ENCODE assay signal across 13 mouse cellular contexts in genomic region chr4:152201492-152201891, GRCm38 (mm10). TPM values are rescaled to one million over a fixed set of nuclear protein-coding genes. Genes with fewer than 3 reads are reported as not detected.
DNase-seq lines count a peak whose midpoint lies in the region; ATAC-seq and TF ChIP-seq lines count a peak whose summit lies in the region.
"Had no signal": no experiment of that assay in that cellular context is flagged by ENCODE, and none has a peak within 500 bp of the region (broad histone marks: within the 10 kb centered on the region; RNA-seq: fewer than 3 reads in every experiment).

No protein-coding gene starts in this region.

- H3K4me3 ChIP-seq in stomach, embryonic 14.5 days (ENCODE audit: low read depth, low read length) = no peak overlapping the region
- H3K4me3 ChIP-seq in stomach, postnatal 0 days (ENCODE audit: low read depth, low read length) = no peak overlapping the region
- no peak overlapping the region for H3K4me3 ChIP-seq in intestine, embryonic 16.5 days (ENCODE audit: low read length)

- 41% methylated on average over 6 of the region's 6 CpGs for WGBS in stomach, embryonic 14.5 days
- 40% methylated on average over 6 of the region's 6 CpGs for WGBS in stomach, postnatal 0 days
- 46% methylated on average over 6 of the region's 6 CpGs for WGBS in intestine, embryonic 16.5 days

- no peaks in the 10 kb centered on the region for H3K36me3 ChIP-seq in stomach, embryonic 14.5 days (ENCODE audit: control insufficient read depth, insufficient read depth, low read length)
- no peaks in the 10 kb centered on the region for H3K36me3 ChIP-seq in stomach, postnatal 0 days (ENCODE audit: control insufficient read depth, insufficient read depth, low read length)
- no peaks in the 10 kb centered on the region for H3K36me3 ChIP-seq in intestine, embryonic 16.5 days (ENCODE audit: control insufficient read depth, insufficient read depth, low read length)
- H3K36me3 ChIP-seq in splenic B cell, adult 2 months (ENCODE audit: control insufficient read depth, insufficient read depth, low read length, poor library complexity, severe bottlenecking) = no peaks in the 10 kb centered on the region

- H3K27me3 ChIP-seq in stomach, embryonic 14.5 days (ENCODE audit: control insufficient read depth, insufficient read depth, low read length) = no peaks in the 10 kb centered on the region
- H3K27me3 ChIP-seq in stomach, postnatal 0 days (ENCODE audit: control insufficient read depth, insufficient read depth, low read length) = no peaks in the 10 kb centered on the region
- no peaks in the 10 kb centered on the region for H3K27me3 ChIP-seq in intestine, embryonic 16.5 days (replicated peaks; ENCODE audit: control insufficient read depth, insufficient read depth, low read length)
- no peaks in the 10 kb centered on the region for H3K27me3 ChIP-seq in splenic B cell, adult 2 months (ENCODE audit: control insufficient read depth, insufficient read depth, low read length, poor library complexity, severe bottlenecking)

- no peak overlapping the region for H3K9ac ChIP-seq in stomach, embryonic 14.5 days (replicated peaks; ENCODE audit: low read depth, low read length)
- no peak overlapping the region for H3K9ac ChIP-seq in stomach, postnatal 0 days (ENCODE audit: low read length)
- H3K9ac ChIP-seq in intestine, embryonic 16.5 days (ENCODE audit: low read depth, low read length) = no peak overlapping the region

- peaks cover 23% of the 10 kb centered on the region for H3K4me1 ChIP-seq in stomach, embryonic 14.5 days (ENCODE audit: control insufficient read depth, insufficient read depth, low read length)
- no peaks in the 10 kb centered on the region for H3K4me1 ChIP-seq in stomach, postnatal 0 days (replicated peaks; ENCODE audit: control insufficient read depth, insufficient read depth)
- H3K4me1 ChIP-seq in intestine, embryonic 16.5 days (ENCODE audit: control insufficient read depth, insufficient read depth, low read length) = peaks cover 26% of the 10 kb centered on the region

- peak; percentile 65; the same call in 1 of the 2 replicates for ATAC-seq in stomach, embryonic 14.5 days (ENCODE audit: insufficient number of reproducible peaks, insufficient read depth, low FRiP score, low read depth)
- ATAC-seq in stomach, postnatal 0 days (ENCODE audit: low FRiP score, low TSS enrichment) = no peak
- ATAC-seq in intestine, embryonic 16.5 days = peak; percentile 60; the same call in 1 of the 2 replicates

- no peak overlapping the region for H3K27ac ChIP-seq in stomach, embryonic 14.5 days (ENCODE audit: low read length)
- no peak overlapping the region for H3K27ac ChIP-seq in stomach, postnatal 0 days (replicated peaks)
- no peak overlapping the region for H3K27ac ChIP-seq in intestine, embryonic 16.5 days (ENCODE audit: low read length)

- peak; percentile 35 for DNase-seq in heart, postnatal 4 days
- DNase-seq in heart, postnatal 36 days = no peak
- DNase-seq in stomach, postnatal 0 days (ENCODE audit: low spot score) = no peak
- DNase-seq in splenic B cell, adult 2 months (ENCODE audit: low read depth, low spot score) = peak; percentile 66
- DNase-seq in urinary bladder, postnatal 10 days (ENCODE audit: low spot score) = no peak
- no peak for DNase-seq in right cerebral cortex, adult 2 months (ENCODE audit: low spot score in 2 of 2)
- DNase-seq: cerebellum, adult 8-10 months; gastrocnemius, postnatal 14 days; kidney, postnatal 25 days; midbrain, embryonic 14.5 days had no signal

- TF ChIP-seq CTCF in stomach, postnatal 0 days (IDR thresholded peaks at IDR 0.05; ENCODE audit: low read depth) = no peak

- no peak for TF ChIP-seq EP300 in stomach, postnatal 0 days (optimal IDR thresholded peaks at IDR 0.05)

- intact Hi-C loops in heart, postnatal 36 days (cut with DNase I) = no loop called here

- H3K4me2 ChIP-seq in stomach, embryonic 14.5 days (replicated peaks; ENCODE audit: low read depth, low read length) = no peak overlapping the region
- H3K4me2 ChIP-seq in stomach, postnatal 0 days (replicated peaks; ENCODE audit: low read depth) = no peak overlapping the region
- H3K4me2 ChIP-seq in intestine, embryonic 16.5 days (ENCODE audit: low read depth, low read length) = no peak overlapping the region

- no peaks in the 10 kb centered on the region for H3K9me3 ChIP-seq in stomach, embryonic 14.5 days (ENCODE audit: control insufficient read depth, low read depth, low read length)
- no peaks in the 10 kb centered on the region for H3K9me3 ChIP-seq in stomach, postnatal 0 days (ENCODE audit: control insufficient read depth, low read length)
- H3K9me3 ChIP-seq in intestine, embryonic 16.5 days (ENCODE audit: control insufficient read depth, low read length) = no peaks in the 10 kb centered on the region

RNA-seq across cellular contexts. Expression of gene Acot7, which starts 23.6 kb away (rescaled TPM):
- total RNA-seq in heart, postnatal 4 days (2021) = 10 to 100 TPM; 54.3 to 58.4 TPM
- total RNA-seq in heart, postnatal 36 days (2021) = 10 to 100 TPM; 58.7 to 59.1 TPM
- 71.4 and 72.4 TPM in 2 replicates for polyA plus RNA-seq in stomach, embryonic 14.5 days (2014; fragmentation: Nextera tagmentation; extraction: Ambion mirVana)
- polyA plus RNA-seq in stomach, postnatal 0 days (2015; fragmentation: Nextera tagmentation; extraction: Ambion mirVana) = 51.7 and 55.0 TPM in 2 replicates
- polyA plus RNA-seq in intestine, embryonic 16.5 days (2015; fragmentation: Nextera tagmentation; extraction: Ambion mirVana) = 49.4 and 52.5 TPM in 2 replicates

RNA-seq across cellular contexts. Expression of gene Hes2, which starts 42.8 kb away (rescaled TPM):
- not detected for total RNA-seq in heart, postnatal 4 days (2021)
- not detected for total RNA-seq in heart, postnatal 36 days (2021)
- polyA plus RNA-seq in stomach, embryonic 14.5 days (2014; fragmentation: Nextera tagmentation; extraction: Ambion mirVana) = 0.29 and 0.55 TPM in 2 replicates
- 0.52 and 0.87 TPM in 2 replicates for polyA plus RNA-seq in stomach, postnatal 0 days (2015; fragmentation: Nextera tagmentation; extraction: Ambion mirVana)
- polyA plus RNA-seq in intestine, embryonic 16.5 days (2015; fragmentation: Nextera tagmentation; extraction: Ambion mirVana) = 0.68 and 0.98 TPM in 2 replicates
- total RNA-seq: gastrocnemius, postnatal 14 days; left cerebral cortex, postnatal 25 days had no signal
- polyA plus RNA-seq: midbrain, embryonic 14.5 days had no signal

RNA-seq across cellular contexts. Expression of gene Espn, which starts 49.3 kb away (rescaled TPM):
- 1 to 10 TPM; 1.5 to 1.8 TPM for total RNA-seq in heart, postnatal 4 days (2021)
- 1 to 10 TPM; 1.8 to 2.7 TPM for total RNA-seq in heart, postnatal 36 days (2021)
- 10.5 and 10.9 TPM in 2 replicates for polyA plus RNA-seq in stomach, embryonic 14.5 days (2014; fragmentation: Nextera tagmentation; extraction: Ambion mirVana)
- 13.8 and 14.4 TPM in 2 replicates for polyA plus RNA-seq in stomach, postnatal 0 days (2015; fragmentation: Nextera tagmentation; extraction: Ambion mirVana)
- 31.6 and 39.5 TPM in 2 replicates for polyA plus RNA-seq in intestine, embryonic 16.5 days (2015; fragmentation: Nextera tagmentation; extraction: Ambion mirVana)
- polyA plus RNA-seq: midbrain, embryonic 14.5 days had no signal

Comparison
In these comparisons a context has a peak if more than half of its experiments do, and no peak if none do; other contexts are left out.
1. DNase-seq: peak in heart, postnatal 4 days (single experiment) and splenic B cell, adult 2 months (single experiment); none in heart, postnatal 36 days (0 of 2), stomach, postnatal 0 days (single experiment), urinary bladder, postnatal 10 days (single experiment) and right cerebral cortex, adult 2 months (0 of 2).